Mouse (Mus musculus): ENCODE measurements around the gene Plekha7. TPM values are rescaled to one million over a fixed set of nuclear protein-coding genes. Genes with fewer than 3 reads are reported as not detected.

Gene Plekha7
- polyA plus RNA-seq, 1 experiment from 2014 or later, result 11.8 TPM

- no peak for TF ChIP-seq CTCF (IDR thresholded peaks at IDR 0.05; ENCODE audit: low read depth)
- no peaks in the 10 kb centered on the region; the same call in 1 of the 2 replicates for H3K4me1 ChIP-seq (replicated peaks; ENCODE audit: insufficient read depth, low read length)
These were observed 98.1 kb downstream of the Plekha7 start for GRCm38 (mm10) chr7:116209926-116210631.

GRCm38 (mm10) chr7:116208880-116209279, 99.3 kb downstream of the Plekha7 start:
- Histone ChIP-seq H3K9me3 (replicated peaks; ENCODE audit: low read length) (no peaks in the 10 kb centered on the region), H3K9ac (ENCODE audit: low read depth, low read length) (no peak overlapping the region), H3K4me1 (replicated peaks; ENCODE audit: insufficient read depth, low read length) (peaks cover 2% of the 10 kb centered on the region; the same call in 1 of the 2 replicates), H3K36me3 (ENCODE audit: insufficient read depth, low read length) (no peaks in the 10 kb centered on the region), H3K27ac (no peak overlapping the region; the same call in 1 of the 2 replicates), H3K4me2 (ENCODE audit: low read length) (no peak overlapping the region), H3K4me3 (replicated peaks; ENCODE audit: low read depth, low read length) (no peak overlapping the region), H3K27me3 (ENCODE audit: insufficient read depth, low read length) (no peaks in the 10 kb centered on the region)
- ATAC-seq (replicated peaks; ENCODE audit: low FRiP score, low read depth) (no peak), DNase-seq (ENCODE audit: low spot score) (no peak)
- TF ChIP-seq CTCF (IDR thresholded peaks at IDR 0.05; ENCODE audit: low read depth), result no peak
- whole genome bisulfite sequencing, result 21% methylated on average over 8 of the region's 8 CpGs

More at GRCm38 (mm10) chr7:116209926-116210631, 98.1 kb downstream of the Plekha7 start:
- Histone ChIP-seq H3K4me2 (ENCODE audit: low read length) (no peak overlapping the region), H3K27me3 (ENCODE audit: insufficient read depth, low read length) (no peaks in the 10 kb centered on the region), H3K9ac (ENCODE audit: low read depth, low read length) (no peak overlapping the region), H3K4me3 (replicated peaks; ENCODE audit: low read depth, low read length) (no peak overlapping the region), H3K27ac (no peak overlapping the region), H3K9me3 (replicated peaks; ENCODE audit: low read length) (no peaks in the 10 kb centered on the region), H3K36me3 (ENCODE audit: insufficient read depth, low read length) (no peaks in the 10 kb centered on the region)
- ATAC-seq (replicated peaks; ENCODE audit: low FRiP score, low read depth), result no peak
- whole genome bisulfite sequencing, result 45% methylated on average over 10 of the region's 10 CpGs
- no peak for DNase-seq (ENCODE audit: low spot score)

DNA sequence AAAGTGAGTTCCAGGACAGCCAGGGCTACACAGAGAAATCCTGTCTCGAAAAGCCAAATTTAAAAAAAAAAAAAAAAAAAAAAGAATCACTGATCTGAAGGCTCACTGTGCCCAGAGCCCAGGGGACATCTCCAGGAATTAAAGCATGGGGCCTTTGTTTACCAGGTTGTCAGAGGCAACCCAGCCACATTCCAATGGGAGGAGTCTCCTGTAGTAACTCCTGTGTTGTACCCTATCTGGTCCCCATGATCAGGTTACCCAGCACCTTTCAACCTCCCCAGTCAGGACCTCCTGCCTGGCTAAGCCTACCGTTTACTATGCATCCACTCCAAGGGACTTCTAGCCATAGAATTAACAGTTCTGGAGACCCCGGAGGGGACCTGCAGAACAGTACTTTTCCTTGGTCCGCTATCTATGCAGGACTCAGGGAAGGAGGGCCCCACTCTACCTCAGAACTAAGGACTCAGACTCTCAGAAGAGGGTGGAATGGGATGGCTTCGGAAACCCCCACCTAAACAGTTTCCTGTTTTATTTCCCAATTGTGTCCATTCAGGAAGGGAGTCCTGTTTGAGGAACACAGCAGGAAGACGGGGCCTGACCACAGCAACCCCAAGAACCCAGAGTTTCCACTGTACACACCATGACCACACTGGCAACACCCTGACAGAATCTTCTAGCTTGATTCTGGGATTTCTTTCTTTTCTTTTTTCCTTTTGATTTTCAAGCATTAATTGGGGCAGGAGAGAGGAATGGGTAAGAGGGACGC, 101.2 kb downstream of the Plekha7 start:
- H3K9me3 ChIP-seq (replicated peaks; ENCODE audit: low read length), result no peaks in the 10 kb centered on the region
- H3K4me2 ChIP-seq (ENCODE audit: low read length), result no peak overlapping the region
- ATAC-seq (replicated peaks; ENCODE audit: low FRiP score, low read depth), result no peak; the same call in 1 of the 2 replicates
- peaks cover 6% of the 10 kb centered on the region; the same call in 1 of the 2 replicates for H3K4me1 ChIP-seq (replicated peaks; ENCODE audit: insufficient read depth, low read length)
- H3K9ac ChIP-seq (ENCODE audit: low read depth, low read length), result no peak overlapping the region
- no peak overlapping the region for H3K27ac ChIP-seq
- whole genome bisulfite sequencing, result 49% methylated on average over 7 of the region's 7 CpGs
- no peaks in the 10 kb centered on the region for H3K36me3 ChIP-seq (ENCODE audit: insufficient read depth, low read length)
- no peaks in the 10 kb centered on the region for H3K27me3 ChIP-seq (ENCODE audit: insufficient read depth, low read length)
- DNase-seq (ENCODE audit: low spot score), result no peak
- TF ChIP-seq CTCF (IDR thresholded peaks at IDR 0.05; ENCODE audit: low read depth), result no peak
- H3K4me3 ChIP-seq (replicated peaks; ENCODE audit: low read depth, low read length), result no peak overlapping the region

GRCm38 (mm10) chr7:116205451-116205850, 102.7 kb downstream of the Plekha7 start:
- Histone ChIP-seq H3K9me3 (replicated peaks; ENCODE audit: low read length) (no peaks in the 10 kb centered on the region), H3K9ac (ENCODE audit: low read depth, low read length) (no peak overlapping the region), H3K4me1 (replicated peaks; ENCODE audit: insufficient read depth, low read length) (peaks cover 6% of the 10 kb centered on the region; the same call in 1 of the 2 replicates), H3K27me3 (ENCODE audit: insufficient read depth, low read length) (no peaks in the 10 kb centered on the region), H3K4me2 (ENCODE audit: low read length) (no peak overlapping the region), H3K27ac (no peak overlapping the region), H3K4me3 (replicated peaks; ENCODE audit: low read depth, low read length) (no peak overlapping the region), H3K36me3 (ENCODE audit: insufficient read depth, low read length) (no peaks in the 10 kb centered on the region)
- no peak for ATAC-seq (replicated peaks; ENCODE audit: low FRiP score, low read depth)
- 66% methylated on average over 2 of the region's 2 CpGs for WGBS
- TF ChIP-seq CTCF (IDR thresholded peaks at IDR 0.05; ENCODE audit: low read depth), result no peak
- no peak for DNase-seq (ENCODE audit: low spot score)

DNA sequence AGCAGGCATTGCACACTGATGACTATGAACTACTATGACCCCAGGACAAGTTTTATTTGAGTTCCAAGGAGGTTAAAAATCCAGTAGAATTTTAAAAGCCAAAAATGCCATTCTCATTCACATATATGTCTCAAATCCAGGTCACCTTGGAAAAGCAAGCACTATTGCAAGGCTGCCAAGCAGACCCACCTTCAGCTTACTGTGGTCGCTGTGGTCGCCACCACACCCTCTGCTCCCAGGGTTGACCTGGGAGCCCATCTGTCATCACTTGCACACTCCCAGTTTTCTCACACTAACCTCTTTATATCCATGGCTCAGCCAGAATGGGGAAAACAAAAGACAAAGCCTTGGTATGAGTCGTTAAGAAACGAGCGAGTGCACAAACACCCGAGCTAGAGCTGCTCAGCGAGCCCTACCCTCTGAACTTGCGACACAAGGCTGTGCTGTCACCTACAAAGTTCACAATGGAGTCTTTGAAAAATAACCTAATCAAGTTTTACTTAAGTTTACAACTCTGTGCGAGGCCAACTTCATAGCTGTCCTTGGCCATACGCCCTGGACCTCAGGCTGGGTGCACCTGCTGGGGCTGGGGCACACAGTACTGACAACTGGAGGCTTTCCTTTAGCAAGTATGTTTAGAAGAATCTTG, 106.0 kb downstream of the Plekha7 start:
- Histone ChIP-seq H3K27me3 (ENCODE audit: insufficient read depth, low read length) (no peaks in the 10 kb centered on the region), H3K4me3 (replicated peaks; ENCODE audit: low read depth, low read length) (no peak overlapping the region), H3K36me3 (ENCODE audit: insufficient read depth, low read length) (no peaks in the 10 kb centered on the region), H3K27ac (no peak overlapping the region), H3K9me3 (replicated peaks; ENCODE audit: low read length) (no peaks in the 10 kb centered on the region), H3K4me1 (replicated peaks; ENCODE audit: insufficient read depth, low read length) (peaks cover 21% of the 10 kb centered on the region), H3K4me2 (ENCODE audit: low read length) (no peak overlapping the region), H3K9ac (ENCODE audit: low read depth, low read length) (no peak overlapping the region)
- WGBS, result 55% methylated on average over 10 of the region's 10 CpGs
- ATAC-seq (replicated peaks; ENCODE audit: low FRiP score, low read depth) (no peak), DNase-seq (ENCODE audit: low spot score) (no peak)
- no peak for TF ChIP-seq CTCF (IDR thresholded peaks at IDR 0.05; ENCODE audit: low read depth)

GRCm38 (mm10) chr7:116200951-116201351, 107.2 kb downstream of the Plekha7 start:
- 50% methylated on average over 1 of the region's 1 CpGs for WGBS
- TF ChIP-seq CTCF (IDR thresholded peaks at IDR 0.05; ENCODE audit: low read depth), result no peak
- no peaks in the 10 kb centered on the region for H3K27me3 ChIP-seq (ENCODE audit: insufficient read depth, low read length)
- DNase-seq (ENCODE audit: low spot score), result no peak
- peaks cover 21% of the 10 kb centered on the region for H3K4me1 ChIP-seq (replicated peaks; ENCODE audit: insufficient read depth, low read length)
- H3K9ac ChIP-seq (ENCODE audit: low read depth, low read length), result no peak overlapping the region
- ATAC-seq (replicated peaks; ENCODE audit: low FRiP score, low read depth), result peak; percentile 26; the same call in 1 of the 2 replicates
- H3K36me3 ChIP-seq (ENCODE audit: insufficient read depth, low read length), result no peaks in the 10 kb centered on the region
- H3K9me3 ChIP-seq (replicated peaks; ENCODE audit: low read length), result no peaks in the 10 kb centered on the region
- no peak overlapping the region for H3K4me2 ChIP-seq (ENCODE audit: low read length)
- H3K4me3 ChIP-seq (replicated peaks; ENCODE audit: low read depth, low read length), result no peak overlapping the region
- 0 out of 2 replicates have a peak overlapping the region, but pooled peaks have one; percentile 25 for H3K27ac ChIP-seq

Measured in kidney, postnatal 0 days (tissue).